Mouse (Mus musculus): ENCODE measurements around the gene Asb10. TPM values are rescaled to one million over a fixed set of nuclear protein-coding genes. Genes with fewer than 3 reads are reported as not detected.
"Not testable (repeated sequence)": the region's sequence is repeated elsewhere in the genome, so short reads cannot be mapped to it uniquely, and the experiment has no call there.

Gene Asb10
- polyA plus RNA-seq, 1 experiment from 2014 or later: 0.32 TPM

DNA sequence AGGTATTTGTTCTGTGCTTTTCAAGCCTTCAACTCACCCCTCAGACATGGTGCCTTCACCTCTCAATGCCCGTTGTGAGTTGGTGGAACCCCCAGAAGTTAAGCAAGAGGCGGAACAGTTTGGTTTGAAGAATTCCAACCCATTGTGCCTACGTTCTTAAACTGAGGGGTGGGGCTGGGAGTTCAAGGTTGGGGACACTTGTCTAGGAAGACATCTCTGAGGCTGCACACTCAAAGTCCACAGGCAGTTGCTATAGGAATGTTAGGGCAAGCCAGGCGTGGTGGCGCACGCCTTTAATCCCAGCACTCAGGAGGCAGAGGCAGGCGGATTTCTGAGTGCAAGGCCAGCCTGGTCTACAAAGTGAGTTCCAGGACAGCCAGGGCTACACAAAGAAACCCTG lies 14.6 kb upstream of the Asb10 start:
- not testable (repeated sequence) for H3K9me3 ChIP-seq (replicated peaks); H3K4me3 ChIP-seq; H3K27ac ChIP-seq; H3K36me3 ChIP-seq; ATAC-seq (ENCODE audit: low FRiP score); H3K4me2 ChIP-seq (replicated peaks); H3K9ac ChIP-seq; H3K27me3 ChIP-seq
- 95% methylated on average over 7 of the region's 7 CpGs for WGBS
- H3K4me1 ChIP-seq: peaks cover 15% of the 10 kb centered on the region

- Histone ChIP-seq H3K36me3 (no peaks in the 10 kb centered on the region), H3K27me3 (peaks cover 4% of the 10 kb centered on the region; the same call in 1 of the 2 replicates), H3K9me3 (replicated peaks) (no peaks in the 10 kb centered on the region), H3K9ac (no peak overlapping the region), H3K4me3 (no peak overlapping the region), H3K4me2 (replicated peaks) (no peak overlapping the region), H3K27ac (no peak overlapping the region), H3K4me1 (peaks cover 16% of the 10 kb centered on the region)
- 72% methylated on average over 5 of the region's 5 CpGs for WGBS
- no peak for ATAC-seq (ENCODE audit: low FRiP score)
These were observed 13.0 kb upstream of the Asb10 start for GRCm38 (mm10) chr5:24553621-24554244.

- WGBS: 44% methylated on average over 2 of the region's 2 CpGs
- H3K27ac ChIP-seq: peak overlapping the region; percentile 36; the same call in 1 of the 2 replicates
- no peak overlapping the region for H3K4me3 ChIP-seq
- no peak for ATAC-seq (ENCODE audit: low FRiP score)
- H3K9ac ChIP-seq: no peak overlapping the region
- H3K36me3 ChIP-seq: no peaks in the 10 kb centered on the region
- H3K27me3 ChIP-seq: peaks cover 4% of the 10 kb centered on the region; the same call in 1 of the 2 replicates
- H3K4me2 ChIP-seq (replicated peaks): peak overlapping the region; percentile 35
- H3K4me1 ChIP-seq: peaks cover 16% of the 10 kb centered on the region
- no peaks in the 10 kb centered on the region for H3K9me3 ChIP-seq (replicated peaks)
These were observed 10.5 kb upstream of the Asb10 start for GRCm38 (mm10) chr5:24551317-24551688.

- H3K9ac ChIP-seq: 0 out of 2 replicates have a peak overlapping the region, but pooled peaks have one; percentile 20
- no peaks in the 10 kb centered on the region for H3K9me3 ChIP-seq (replicated peaks)
- ATAC-seq (ENCODE audit: low FRiP score): peak; percentile 82
- H3K4me1 ChIP-seq: peaks cover 16% of the 10 kb centered on the region
- no peak overlapping the region for H3K4me3 ChIP-seq
- peaks cover 4% of the 10 kb centered on the region; the same call in 1 of the 2 replicates for H3K27me3 ChIP-seq
- H3K27ac ChIP-seq: peak overlapping the region; percentile 36; the same call in 1 of the 2 replicates
- whole genome bisulfite sequencing: 23% methylated on average over 26 of the region's 26 CpGs
- H3K4me2 ChIP-seq (replicated peaks): peak overlapping the region; percentile 35
- H3K36me3 ChIP-seq: no peaks in the 10 kb centered on the region
These were observed 10.0 kb upstream of the Asb10 start for GRCm38 (mm10) chr5:24550598-24551316.

GRCm38 (mm10) chr5:24542643-24543042 lies 1.9 kb upstream of the Asb10 start:
- no peaks in the 10 kb centered on the region for H3K36me3 ChIP-seq
- 77% methylated on average over 7 of the region's 7 CpGs for WGBS
- no peak overlapping the region for H3K9ac ChIP-seq
- peaks cover 13% of the 10 kb centered on the region for H3K4me1 ChIP-seq
- no peak overlapping the region for H3K27ac ChIP-seq
- no peak overlapping the region for H3K4me3 ChIP-seq
- no peak overlapping the region for H3K4me2 ChIP-seq (replicated peaks)
- H3K9me3 ChIP-seq (replicated peaks): no peaks in the 10 kb centered on the region
- no peak for ATAC-seq (ENCODE audit: low FRiP score)
- H3K27me3 ChIP-seq: peaks cover 4% of the 10 kb centered on the region; the same call in 1 of the 2 replicates

DNA sequence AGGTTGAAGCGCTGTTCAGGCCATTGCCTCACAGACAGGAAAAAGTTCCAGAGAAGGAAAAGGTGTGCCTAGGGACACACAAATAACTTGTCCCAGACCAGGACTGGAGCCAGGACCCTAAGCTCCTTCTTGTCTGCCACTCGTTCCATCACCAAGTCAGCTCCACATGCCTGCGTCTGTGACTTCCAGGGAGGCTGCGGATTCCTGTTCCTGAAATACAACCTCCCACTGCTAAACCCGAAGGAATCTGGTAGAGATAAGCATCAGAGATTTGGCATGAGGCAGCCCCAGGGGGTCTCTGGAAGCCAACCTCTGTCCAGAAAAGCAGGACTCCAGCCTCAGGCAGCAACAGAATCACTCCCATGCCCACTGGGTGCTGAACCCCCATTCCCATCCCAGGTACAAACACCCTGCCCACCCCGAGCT lies 379 bp upstream of the Asb10 start:
- Histone ChIP-seq H3K9ac (no peak overlapping the region), H3K36me3 (no peaks in the 10 kb centered on the region), H3K27ac (0 out of 2 replicates have a peak overlapping the region, but pooled peaks have one; percentile 12), H3K9me3 (replicated peaks) (no peaks in the 10 kb centered on the region), H3K4me2 (replicated peaks) (peak overlapping the region; percentile 25; the same call in 1 of the 2 replicates), H3K4me1 (peaks cover 17% of the 10 kb centered on the region), H3K4me3 (no peak overlapping the region), H3K27me3 (peaks cover 5% of the 10 kb centered on the region; the same call in 1 of the 2 replicates)
- ATAC-seq (ENCODE audit: low FRiP score): no peak
- 50% methylated on average over 6 of the region's 6 CpGs for WGBS

GRCm38 (mm10) chr5:24539571-24540296 lies 1.0 kb downstream of the Asb10 start:
- 74% methylated on average over 22 of the region's 22 CpGs for WGBS
- H3K27ac ChIP-seq: no peak overlapping the region
- no peaks in the 10 kb centered on the region for H3K36me3 ChIP-seq
- no peak for ATAC-seq (ENCODE audit: low FRiP score)
- no peak overlapping the region for H3K4me3 ChIP-seq
- peaks cover 17% of the 10 kb centered on the region for H3K4me1 ChIP-seq
- no peak overlapping the region for H3K4me2 ChIP-seq (replicated peaks)
- H3K9me3 ChIP-seq (replicated peaks): no peaks in the 10 kb centered on the region
- peaks cover 5% of the 10 kb centered on the region; the same call in 1 of the 2 replicates for H3K27me3 ChIP-seq
- no peak overlapping the region for H3K9ac ChIP-seq

- H3K27me3 ChIP-seq: peaks cover 16% of the 10 kb centered on the region; the same call in 1 of the 2 replicates
- 66% methylated on average over 16 of the region's 16 CpGs for WGBS
- no peaks in the 10 kb centered on the region for H3K36me3 ChIP-seq
- H3K9me3 ChIP-seq (replicated peaks): no peaks in the 10 kb centered on the region
- no peak overlapping the region for H3K27ac ChIP-seq
- no peak; the same call in 1 of the 2 replicates for ATAC-seq (ENCODE audit: low FRiP score)
- H3K4me3 ChIP-seq: no peak overlapping the region
- peaks cover 17% of the 10 kb centered on the region for H3K4me1 ChIP-seq
- H3K4me2 ChIP-seq (replicated peaks): no peak overlapping the region
- no peak overlapping the region for H3K9ac ChIP-seq
These were observed 3.2 kb downstream of the Asb10 start for GRCm38 (mm10) chr5:24537618-24538017.

- Histone ChIP-seq H3K9ac (no peak overlapping the region), H3K36me3 (no peaks in the 10 kb centered on the region), H3K4me1 (peaks cover 17% of the 10 kb centered on the region), H3K27me3 (peaks cover 22% of the 10 kb centered on the region), H3K4me3 (no peak overlapping the region), H3K4me2 (replicated peaks) (no peak overlapping the region), H3K9me3 (replicated peaks) (no peaks in the 10 kb centered on the region), H3K27ac (no peak overlapping the region)
- no peak for ATAC-seq (ENCODE audit: low FRiP score)
- 82% methylated on average over 5 of the region's 5 CpGs for whole genome bisulfite sequencing
These were observed 4.3 kb downstream of the Asb10 start for GRCm38 (mm10) chr5:24536511-24536910.

DNA sequence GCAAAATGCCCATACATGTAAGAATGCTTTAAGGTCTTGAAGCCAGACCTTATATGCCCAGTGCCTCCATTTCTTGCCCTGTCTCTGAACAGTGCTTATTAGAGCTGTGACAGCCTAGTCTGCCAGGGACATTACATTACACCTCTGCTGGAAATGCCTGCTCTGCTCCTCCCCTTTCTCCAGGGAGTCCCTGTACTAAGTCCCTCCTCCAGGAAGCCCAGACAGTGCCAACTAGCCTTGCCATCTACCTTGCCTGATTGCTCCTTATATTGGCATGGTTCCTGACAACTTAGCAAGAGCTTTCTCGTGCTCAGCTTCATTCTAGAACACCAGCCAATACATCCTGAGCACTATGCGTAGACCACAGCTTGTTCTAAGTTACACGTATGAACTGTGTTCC lies 5.0 kb downstream of the Asb10 start:
- H3K27ac ChIP-seq: no peak overlapping the region
- WGBS: 79% methylated on average over 3 of the region's 3 CpGs
- H3K4me3 ChIP-seq: no peak overlapping the region
- ATAC-seq (ENCODE audit: low FRiP score): no peak
- H3K9me3 ChIP-seq (replicated peaks): no peaks in the 10 kb centered on the region
- no peak overlapping the region for H3K9ac ChIP-seq
- peaks cover 27% of the 10 kb centered on the region for H3K27me3 ChIP-seq
- no peak overlapping the region for H3K4me2 ChIP-seq (replicated peaks)
- H3K4me1 ChIP-seq: peaks cover 11% of the 10 kb centered on the region
- no peaks in the 10 kb centered on the region for H3K36me3 ChIP-seq

DNA sequence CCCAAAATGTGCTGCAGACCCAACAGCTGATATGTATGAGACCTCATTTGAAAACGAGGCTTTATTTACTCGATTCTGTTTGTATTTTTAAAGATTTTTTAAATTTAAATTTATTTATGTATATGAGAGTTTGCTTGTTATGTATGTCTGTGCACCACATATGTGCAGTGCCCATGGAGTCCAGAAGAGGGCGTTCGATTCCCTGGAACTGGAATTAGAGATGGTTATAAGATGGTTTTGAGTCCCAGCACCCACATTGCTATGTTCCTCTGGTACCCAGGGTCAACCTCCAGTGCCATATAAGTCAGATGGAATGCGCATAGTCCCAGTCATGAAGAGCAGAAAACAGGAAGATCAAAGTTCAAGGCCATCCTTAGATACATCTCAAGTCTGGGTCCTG lies 6.5 kb downstream of the Asb10 start:
- no peak overlapping the region for H3K4me2 ChIP-seq (replicated peaks)
- H3K9me3 ChIP-seq (replicated peaks): no peaks in the 10 kb centered on the region
- H3K9ac ChIP-seq: no peak overlapping the region
- H3K4me1 ChIP-seq: 0 out of 2 replicates have a peak, but pooled peaks cover 7% of the 10 kb centered on the region
- peaks cover 37% of the 10 kb centered on the region for H3K27me3 ChIP-seq
- WGBS: 60% methylated on average over 5 of the region's 5 CpGs
- H3K4me3 ChIP-seq: no peak overlapping the region
- H3K27ac ChIP-seq: no peak overlapping the region
- no peaks in the 10 kb centered on the region for H3K36me3 ChIP-seq
- no peak for ATAC-seq (ENCODE audit: low FRiP score)

DNA sequence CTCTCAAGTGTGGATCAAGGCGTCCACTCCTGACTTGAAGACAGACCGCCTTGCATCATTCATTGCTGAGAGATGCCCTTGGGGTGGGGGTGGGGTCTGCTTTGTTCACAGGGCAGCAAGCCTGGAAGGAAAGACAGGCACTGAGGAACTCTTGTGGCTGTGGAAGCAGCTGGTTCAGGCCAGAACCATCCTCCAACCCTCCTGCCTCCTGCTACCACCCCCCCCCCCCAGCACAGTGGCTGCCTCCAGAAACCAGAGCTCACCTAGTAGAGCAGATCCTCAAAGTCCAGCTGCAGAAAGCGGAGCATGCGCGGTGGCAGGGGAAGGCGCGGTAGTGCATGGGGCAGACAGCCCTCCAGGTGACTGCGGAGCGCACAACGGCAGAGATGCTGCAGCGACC lies 7.4 kb downstream of the Asb10 start:
- Histone ChIP-seq H3K4me1 (0 out of 2 replicates have a peak, but pooled peaks cover 8% of the 10 kb centered on the region), H3K9ac (0 out of 2 replicates have a peak overlapping the region, but pooled peaks have one; percentile 8), H3K36me3 (no peaks in the 10 kb centered on the region), H3K4me3 (no peak overlapping the region), H3K27me3 (peaks cover 46% of the 10 kb centered on the region), H3K9me3 (replicated peaks) (no peaks in the 10 kb centered on the region), H3K4me2 (replicated peaks) (no peak overlapping the region), H3K27ac (no peak overlapping the region)
- 60% methylated on average over 11 of the region's 11 CpGs for WGBS
- no peak for ATAC-seq (ENCODE audit: low FRiP score)
